Mouse (Mus musculus) granulocyte monocyte progenitor cell, adult 5-6 weeks (primary cell): ENCODE results near the gene F11r. TPM values are rescaled to one million over a fixed set of nuclear protein-coding genes. Genes with fewer than 3 reads are reported as not detected.

ENCODE experiments used
- ATAC-seq: replicated peaks from 2 replicates; pipeline ENCODE4 v1.8.0; 2016; ENCODE audit warnings: mild to moderate bottlenecking, moderate TSS enrichment, inconsistent platforms; ENCODE audit not compliant: poor library complexity, severe bottlenecking
- total RNA-seq, 2 experiments: library from RNA; stranded (forward) in 1 of 2; stranded (reverse) in 1 of 2; fragments of 200-712, 200-1000 nt in 1 of 2; fragments of >200 nt in 1 of 2; fragmentation: Nextera tagmentation in 1 of 2; gene quantifications; 2 replicates each; pipeline ENCODE4 v1.2.3; 2014 to 2017

Gene F11r
- total RNA-seq, 2 experiments from 2014 or later = not detected

GRCm38 (mm10) chr1:171513760-171514159 lies 76.4 kb downstream of the F11r start:
- ATAC-seq = no peak

Other genes with a start within 250 kb of the F11r start
- 11.7 and 11.8 TPM in 2 replicates for gene Pcp4l1, start 241.3 kb upstream of the F11r start, total RNA-seq (2014; fragmentation: Nextera tagmentation)
- 13.7 TPM in 2 replicates for gene Pcp4l1, start 241.3 kb upstream of the F11r start, total RNA-seq (2017)
- not detected in 2 replicates for gene Nr1i3, start 223.6 kb upstream of the F11r start, total RNA-seq (2014; fragmentation: Nextera tagmentation)
- 0.10 and 0.17 TPM in 2 replicates for gene Nr1i3, start 223.6 kb upstream of the F11r start, total RNA-seq (2017)
- gene Tomm40l, start 215.0 kb upstream of the F11r start, total RNA-seq (2014; fragmentation: Nextera tagmentation) = 30.1 and 30.3 TPM in 2 replicates
- gene Tomm40l, start 215.0 kb upstream of the F11r start, total RNA-seq (2017) = 20.7 and 21.2 TPM in 2 replicates
- gene Apoa2, start 212.5 kb upstream of the F11r start, total RNA-seq (2014; fragmentation: Nextera tagmentation) = 4.5 and 6.9 TPM in 2 replicates
- gene Apoa2, start 212.5 kb upstream of the F11r start, total RNA-seq (2017) = 3.7 and 8.0 TPM in 2 replicates
- gene Fcer1g, start 203.2 kb upstream of the F11r start, total RNA-seq (2014; fragmentation: Nextera tagmentation) = 327 and 359 TPM in 2 replicates
- 143 and 171 TPM in 2 replicates for gene Fcer1g, start 203.2 kb upstream of the F11r start, total RNA-seq (2017)
- gene Adamts4, start 187.1 kb upstream of the F11r start, total RNA-seq (2014; fragmentation: Nextera tagmentation) = not detected in 2 replicates
- not detected in 2 replicates for gene Adamts4, start 187.1 kb upstream of the F11r start, total RNA-seq (2017)
- gene Ndufs2, start 186.1 kb upstream of the F11r start, total RNA-seq (2014; fragmentation: Nextera tagmentation) = 270 and 271 TPM in 2 replicates
- gene Ndufs2, start 186.1 kb upstream of the F11r start, total RNA-seq (2017) = 358 and 391 TPM in 2 replicates
- 24.7 and 25.6 TPM in 2 replicates for gene B4galt3, start 167.2 kb upstream of the F11r start, total RNA-seq (2014; fragmentation: Nextera tagmentation)
- gene B4galt3, start 167.2 kb upstream of the F11r start, total RNA-seq (2017) = 14.7 and 19.0 TPM in 2 replicates
- 22.5 and 37.6 TPM in 2 replicates for gene Ppox, start 156.3 kb upstream of the F11r start, total RNA-seq (2014; fragmentation: Nextera tagmentation)
- 16.8 and 25.3 TPM in 2 replicates for gene Ppox, start 156.3 kb upstream of the F11r start, total RNA-seq (2017)
- gene Usp21, start 149.5 kb upstream of the F11r start, total RNA-seq (2014; fragmentation: Nextera tagmentation) = 34.7 and 37.6 TPM in 2 replicates
- gene Usp21, start 149.5 kb upstream of the F11r start, total RNA-seq (2017) = 20.0 and 22.8 TPM in 2 replicates
- 142 and 143 TPM in 2 replicates for gene Ufc1, start 142.5 kb upstream of the F11r start, total RNA-seq (2014; fragmentation: Nextera tagmentation)
- 108 and 113 TPM in 2 replicates for gene Ufc1, start 142.5 kb upstream of the F11r start, total RNA-seq (2017)
- gene Dedd, start 108.4 kb upstream of the F11r start, total RNA-seq (2014; fragmentation: Nextera tagmentation) = 16.4 and 17.1 TPM in 2 replicates
- 12.9 and 16.8 TPM in 2 replicates for gene Dedd, start 108.4 kb upstream of the F11r start, total RNA-seq (2017)
- gene Nit1, start 91.9 kb upstream of the F11r start, total RNA-seq (2014; fragmentation: Nextera tagmentation) = 28.1 and 30.3 TPM in 2 replicates
- 24.6 and 33.8 TPM in 2 replicates for gene Nit1, start 91.9 kb upstream of the F11r start, total RNA-seq (2017)
- gene Pfdn2, start 91.9 kb upstream of the F11r start, total RNA-seq (2014; fragmentation: Nextera tagmentation) = 35.6 and 62.6 TPM in 2 replicates
- gene Pfdn2, start 91.9 kb upstream of the F11r start, total RNA-seq (2017) = 15.2 and 28.0 TPM in 2 replicates
- not detected in 2 replicates for gene Klhdc9, start 76.7 kb upstream of the F11r start, total RNA-seq (2014; fragmentation: Nextera tagmentation)
- gene Klhdc9, start 76.7 kb upstream of the F11r start, total RNA-seq (2017) = 0.52 and 0.77 TPM in 2 replicates
- 1.5 and 2.4 TPM in 2 replicates for gene Nectin4, start 67.4 kb upstream of the F11r start, total RNA-seq (2014; fragmentation: Nextera tagmentation)
- gene Nectin4, start 67.4 kb upstream of the F11r start, total RNA-seq (2017) = 0.99 and 1.6 TPM in 2 replicates
- 47.2 and 53.5 TPM in 2 replicates for gene Arhgap30, start 48.6 kb upstream of the F11r start, total RNA-seq (2014; fragmentation: Nextera tagmentation)
- 63.0 and 67.1 TPM in 2 replicates for gene Arhgap30, start 48.6 kb upstream of the F11r start, total RNA-seq (2017)
- gene Usf1, start 26.2 kb upstream of the F11r start, total RNA-seq (2014; fragmentation: Nextera tagmentation) = 51.3 and 64.2 TPM in 2 replicates
- gene Usf1, start 26.2 kb upstream of the F11r start, total RNA-seq (2017) = 71.0 and 71.5 TPM in 2 replicates
- 10.1 and 14.9 TPM in 2 replicates for gene Tstd1, start 18.7 kb upstream of the F11r start, total RNA-seq (2014; fragmentation: Nextera tagmentation)
- gene Tstd1, start 18.7 kb upstream of the F11r start, total RNA-seq (2017) = 3.7 TPM in 1 of 2 replicates, not detected in the other
- gene Alyref2, start 65.9 kb downstream of the F11r start, total RNA-seq (2014; fragmentation: Nextera tagmentation) = 3.2 and 4.7 TPM in 2 replicates
- gene Alyref2, start 65.9 kb downstream of the F11r start, total RNA-seq (2017) = 6.4 and 13.2 TPM in 2 replicates
- not detected in 2 replicates for gene Itln1, start 97.8 kb downstream of the F11r start, total RNA-seq (2014; fragmentation: Nextera tagmentation)
- gene Itln1, start 97.8 kb downstream of the F11r start, total RNA-seq (2017) = not detected in 2 replicates
- gene Cd244a, start 121.7 kb downstream of the F11r start, total RNA-seq (2014; fragmentation: Nextera tagmentation) = 5.5 and 6.7 TPM in 2 replicates
- gene Cd244a, start 121.7 kb downstream of the F11r start, total RNA-seq (2017) = 5.6 and 7.9 TPM in 2 replicates
- gene Ly9, start 169.9 kb downstream of the F11r start, total RNA-seq (2014; fragmentation: Nextera tagmentation) = 19.8 and 22.0 TPM in 2 replicates
- 22.3 and 29.9 TPM in 2 replicates for gene Ly9, start 169.9 kb downstream of the F11r start, total RNA-seq (2017)
- 0.64 TPM in 1 of 2 replicates, not detected in the other for gene Slamf7, start 215.5 kb downstream of the F11r start, total RNA-seq (2014; fragmentation: Nextera tagmentation)
- 0.69 TPM in 1 of 2 replicates, not detected in the other for gene Slamf7, start 215.5 kb downstream of the F11r start, total RNA-seq (2017)
- gene Cd48, start 244.5 kb downstream of the F11r start, total RNA-seq (2014; fragmentation: Nextera tagmentation) = 167 and 179 TPM in 2 replicates
- 138 and 170 TPM in 2 replicates for gene Cd48, start 244.5 kb downstream of the F11r start, total RNA-seq (2017)